In genomic region chr14:20447209-20447608, GRCm38 (mm10) we compare ENCODE assay signal across 11 mouse cellular contexts. TPM values are rescaled to one million over a fixed set of nuclear protein-coding genes. Genes with fewer than 3 reads are reported as not detected.
DNase-seq lines count a peak whose midpoint lies in the region; ATAC-seq and TF ChIP-seq lines count a peak whose summit lies in the region.
"Had no signal": no experiment of that assay in that cellular context is flagged by ENCODE, and none has a peak within 500 bp of the region (broad histone marks: within the 10 kb centered on the region; RNA-seq: fewer than 3 reads in every experiment).

No protein-coding gene starts in this region.

- 50% methylated on average over 12 of the region's 12 CpGs for WGBS in embryonic facial prominence, embryonic 13.5 days
- 68% methylated on average over 12 of the region's 12 CpGs for WGBS in embryonic facial prominence, embryonic 10.5 days
- WGBS in lung, embryonic 14.5 days, result 37% methylated on average over 12 of the region's 12 CpGs

- peaks cover 20% of the 10 kb centered on the region for H3K4me1 ChIP-seq in embryonic facial prominence, embryonic 13.5 days
- H3K4me1 ChIP-seq in embryonic facial prominence, embryonic 10.5 days, result peaks cover 12% of the 10 kb centered on the region
- H3K4me1 ChIP-seq in lung, embryonic 14.5 days (ENCODE audit: insufficient read depth), result 0 out of 2 replicates have a peak, but pooled peaks cover 3% of the 10 kb centered on the region

- H3K4me3 ChIP-seq in embryonic facial prominence, embryonic 13.5 days, result no peak overlapping the region
- no peak overlapping the region for H3K4me3 ChIP-seq in embryonic facial prominence, embryonic 10.5 days
- H3K4me3 ChIP-seq in lung, embryonic 14.5 days (ENCODE audit: low read depth, low read length), result no peak overlapping the region

- TF ChIP-seq CTCF in lung, embryonic 14.5 days (IDR thresholded peaks at IDR 0.05; ENCODE audit: low read depth), result no peak

- DNase-seq in embryonic facial prominence, embryonic 10.5 days (ENCODE audit: low spot score), result no peak
- peak; percentile 52 for DNase-seq in lung, embryonic 14.5 days
- DNase-seq in lung, postnatal 25 days (ENCODE audit: low spot score), result no peak
- DNase-seq in ZHBTc4 (ENCODE audit: low read depth, low spot score), result peak; percentile 81
- DNase-seq in lung, postnatal 10 days, result peak; percentile 31
- no peak for DNase-seq in yolk sac, embryonic 10.5 days (ENCODE audit: low spot score)
- DNase-seq in thymus, adult 18-20 months, result no peak
- DNase-seq: gastrocnemius, postnatal 36 days had no signal

- no peak overlapping the region for H3K27ac ChIP-seq in embryonic facial prominence, embryonic 13.5 days
- H3K27ac ChIP-seq in embryonic facial prominence, embryonic 10.5 days (replicated peaks), result no peak overlapping the region
- no peak overlapping the region for H3K27ac ChIP-seq in lung, embryonic 14.5 days (ENCODE audit: low read depth)

- no peaks in the 10 kb centered on the region for H3K36me3 ChIP-seq in embryonic facial prominence, embryonic 13.5 days
- H3K36me3 ChIP-seq in embryonic facial prominence, embryonic 10.5 days (replicated peaks), result no peaks in the 10 kb centered on the region
- H3K36me3 ChIP-seq in lung, embryonic 14.5 days (ENCODE audit: insufficient read depth), result no peaks in the 10 kb centered on the region

- H3K9me3 ChIP-seq in embryonic facial prominence, embryonic 13.5 days, result no peaks in the 10 kb centered on the region
- no peaks in the 10 kb centered on the region for H3K9me3 ChIP-seq in embryonic facial prominence, embryonic 10.5 days
- no peaks in the 10 kb centered on the region for H3K9me3 ChIP-seq in lung, embryonic 14.5 days (ENCODE audit: low read depth, low read length)

- ATAC-seq in embryonic facial prominence, embryonic 13.5 days (ENCODE audit: insufficient number of reproducible peaks, insufficient read depth, low FRiP score, low TSS enrichment, low read depth), result no peak
- no peak for ATAC-seq in lung, embryonic 14.5 days (ENCODE audit: insufficient read depth)
- ATAC-seq: inflammation-experienced regulatory T-cells, adult 6 months had no signal

- H3K27me3 ChIP-seq in embryonic facial prominence, embryonic 13.5 days, result no peaks in the 10 kb centered on the region
- no peaks in the 10 kb centered on the region for H3K27me3 ChIP-seq in embryonic facial prominence, embryonic 10.5 days (replicated peaks; ENCODE audit: low read depth, poor library complexity, severe bottlenecking)
- H3K27me3 ChIP-seq in lung, embryonic 14.5 days (ENCODE audit: insufficient read depth, low read length), result no peaks in the 10 kb centered on the region

- H3K9ac ChIP-seq in embryonic facial prominence, embryonic 13.5 days, result no peak overlapping the region
- H3K9ac ChIP-seq in lung, embryonic 14.5 days, result no peak overlapping the region

- peak overlapping the region; percentile 16; the same call in 1 of the 2 replicates for H3K4me2 ChIP-seq in embryonic facial prominence, embryonic 13.5 days
- peak overlapping the region; percentile 32; the same call in 1 of the 2 replicates for H3K4me2 ChIP-seq in lung, embryonic 14.5 days
- H3K4me2 ChIP-seq: liver, embryonic 11.5 days had no signal

RNA-seq across cellular contexts. Expression of gene Cfap70, which starts 4.8 kb away (rescaled TPM):
- 0.34 and 0.59 TPM in 2 replicates for polyA plus RNA-seq in embryonic facial prominence, embryonic 13.5 days (2015; fragmentation: Nextera tagmentation; extraction: Ambion mirVana)
- 0.47 and 1.1 TPM in 2 replicates for polyA plus RNA-seq in embryonic facial prominence, embryonic 10.5 days (2016; fragmentation: Nextera tagmentation; extraction: Ambion mirVana)
- polyA plus RNA-seq in lung, embryonic 14.5 days (2014; fragmentation: Nextera tagmentation; extraction: Ambion mirVana), result 0.12 and 0.82 TPM in 2 replicates
- polyA plus RNA-seq: inflammation-experienced regulatory T-cells, adult 6 months; liver, embryonic 11.5 days had no signal

RNA-seq across cellular contexts. Expression of gene Anxa7, which starts 32.7 kb away (rescaled TPM):
- 39.5 and 42.0 TPM in 2 replicates for polyA plus RNA-seq in embryonic facial prominence, embryonic 13.5 days (2015; fragmentation: Nextera tagmentation; extraction: Ambion mirVana)
- polyA plus RNA-seq in embryonic facial prominence, embryonic 10.5 days (2016; fragmentation: Nextera tagmentation; extraction: Ambion mirVana), result 22.7 and 27.0 TPM in 2 replicates
- polyA plus RNA-seq in lung, embryonic 14.5 days (2014; fragmentation: Nextera tagmentation; extraction: Ambion mirVana), result 36.0 and 36.9 TPM in 2 replicates

RNA-seq across cellular contexts. Expression of gene Mss51, which starts 49.5 kb away (rescaled TPM):
- polyA plus RNA-seq in embryonic facial prominence, embryonic 13.5 days (2015; fragmentation: Nextera tagmentation; extraction: Ambion mirVana), result 1.6 and 1.7 TPM in 2 replicates
- 0.67 and 1.3 TPM in 2 replicates for polyA plus RNA-seq in embryonic facial prominence, embryonic 10.5 days (2016; fragmentation: Nextera tagmentation; extraction: Ambion mirVana)
- 0.96 and 1.4 TPM in 2 replicates for polyA plus RNA-seq in lung, embryonic 14.5 days (2014; fragmentation: Nextera tagmentation; extraction: Ambion mirVana)

RNA-seq across cellular contexts. Expression of gene Mrps16, which starts 53.8 kb away (rescaled TPM):
- 87.1 and 94.8 TPM in 2 replicates for polyA plus RNA-seq in embryonic facial prominence, embryonic 13.5 days (2015; fragmentation: Nextera tagmentation; extraction: Ambion mirVana)
- polyA plus RNA-seq in embryonic facial prominence, embryonic 10.5 days (2016; fragmentation: Nextera tagmentation; extraction: Ambion mirVana), result 81.2 and 86.5 TPM in 2 replicates
- 93.5 and 96.8 TPM in 2 replicates for polyA plus RNA-seq in lung, embryonic 14.5 days (2014; fragmentation: Nextera tagmentation; extraction: Ambion mirVana)

RNA-seq across cellular contexts. Expression of gene Dnajc9, which starts 58.5 kb away (rescaled TPM):
- 239 and 265 TPM in 2 replicates for polyA plus RNA-seq in embryonic facial prominence, embryonic 13.5 days (2015; fragmentation: Nextera tagmentation; extraction: Ambion mirVana)
- 286 and 298 TPM in 2 replicates for polyA plus RNA-seq in embryonic facial prominence, embryonic 10.5 days (2016; fragmentation: Nextera tagmentation; extraction: Ambion mirVana)
- 165 and 183 TPM in 2 replicates for polyA plus RNA-seq in lung, embryonic 14.5 days (2014; fragmentation: Nextera tagmentation; extraction: Ambion mirVana)

Comparison
In these comparisons a context has a peak if more than half of its experiments do, and no peak if none do; other contexts are left out.
1. DNase-seq: peak in lung, embryonic 14.5 days (single experiment), ZHBTc4 (single experiment) and lung, postnatal 10 days (single experiment); none in embryonic facial prominence, embryonic 10.5 days (single experiment), lung, postnatal 25 days (single experiment), yolk sac, embryonic 10.5 days (single experiment) and thymus, adult 18-20 months (0 of 2).